Mouse (Mus musculus) C2C12 (cell line): ENCODE data around the gene Emc10.

Experiments
- CEBPB ChIP-seq: IDR thresholded peaks from one replicate; pipeline ENCODE4 v1.6.1; 2011; ENCODE audit warnings: low read depth, mild to moderate bottlenecking, control low read depth, moderate library complexity
- CTCF ChIP-seq: IDR thresholded peaks from one replicate; pipeline ENCODE4 v1.5.1; 2011; ENCODE audit not compliant: control insufficient read depth, insufficient read depth, insufficient read length

- TF ChIP-seq CTCF, result no peak
- no peak for TF ChIP-seq CEBPB
Observed at GRCm38 (mm10) chr7:44444886-44445527, 51.3 kb downstream of the Emc10 start.
